Mouse (Mus musculus): ENCODE results near the gene Lztr1. TPM values are rescaled to one million over a fixed set of nuclear protein-coding genes. Genes with fewer than 3 reads are reported as not detected.
A peak's percentile ranks its signal among the peaks of the same experiment; 100 is the strongest.

Lztr1 gene
- total and polyA plus RNA-seq, 3 experiments, result 24.3 to 98.0 (median 28.5) TPM

DNA sequence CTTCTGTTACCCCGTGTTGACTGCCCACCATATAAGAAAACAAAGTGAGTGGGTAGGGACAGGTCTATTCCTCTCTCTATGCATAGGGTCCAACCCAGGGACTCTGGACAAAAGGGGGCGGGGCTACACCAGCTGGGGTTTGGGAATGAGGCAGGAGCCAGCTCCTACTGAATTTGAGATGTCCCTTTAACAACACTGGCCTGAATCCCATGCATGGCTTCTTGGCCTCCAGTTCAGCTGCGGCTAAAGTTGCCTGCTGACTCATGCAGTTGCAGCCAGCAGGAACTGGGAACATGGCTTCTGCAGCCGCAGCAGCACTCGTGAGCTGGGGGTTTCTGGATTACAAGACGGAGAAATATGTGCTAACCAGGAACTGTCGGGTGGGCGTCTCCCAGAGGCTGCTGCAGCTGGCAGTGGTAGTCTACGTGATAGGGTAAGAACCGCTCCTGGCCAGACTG, 53.3 kb downstream of the Lztr1 start, which contains the start of gene P2rx6:
Gene P2rx6, plus strand, starts transcription at position 135 of the 458 bp plus-strand sequence.
- intact Hi-C loops (cut with DNase I), result no loop called here
- Histone ChIP-seq H3K4me3 (peak within 1 kb of the TSS; percentile 44), H3K4me1 (ENCODE audit: control insufficient read depth, insufficient read depth, low read length) (no peaks in the 10 kb centered on the region), H3K9ac (ENCODE audit: low read depth, low read length) (0 out of 2 replicates have a peak within 1 kb of the TSS, but pooled peaks have one; percentile 3), H3K27ac (no peak within 1 kb of the TSS; the same call in 1 of the 2 replicates), H3K36me3 (ENCODE audit: control insufficient read depth, insufficient read depth, low read length) (no peaks in the 10 kb centered on the region), H3K79me2 (replicated peaks; ENCODE audit: control insufficient read depth, insufficient read depth, low read length) (no peaks in the 10 kb centered on the region), H3K27me3 (ENCODE audit: control insufficient read depth, insufficient read depth, low read length) (no peaks in the 10 kb centered on the region)
- DNase-seq, result peak; percentile 58 to 69
- 4% methylated on average over 10 of the region's 10 CpGs for WGBS
- TF ChIP-seq CTCF (IDR thresholded peaks at IDR 0.05) (no peak), POLR2A (IDR thresholded peaks at IDR 0.05; ENCODE audit: insufficient read depth, low read depth, low read length) (no peak), EP300 (IDR thresholded peaks at IDR 0.05; ENCODE audit: insufficient read depth, low read depth, low read length) (no peak)

DNA sequence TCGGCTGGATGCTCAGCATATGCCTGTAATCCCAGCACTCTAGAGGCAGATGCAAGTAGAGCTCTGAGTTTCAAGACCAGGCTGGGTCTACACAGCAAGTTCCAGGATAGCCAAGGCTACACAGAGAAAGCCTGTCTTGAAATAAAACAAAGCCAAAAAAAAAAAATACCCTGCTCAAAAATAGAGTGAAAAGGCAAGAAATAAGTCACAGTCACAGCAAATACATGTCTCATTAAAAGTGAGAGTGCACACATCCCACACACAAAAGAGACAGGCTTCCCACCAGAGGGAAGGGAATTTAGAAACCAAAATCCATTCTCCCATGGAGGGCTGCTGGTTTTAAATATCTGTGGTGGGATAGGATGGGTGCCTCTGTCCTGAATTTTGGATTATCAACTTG, 55.1 kb downstream of the Lztr1 start:
- TF ChIP-seq CTCF (IDR thresholded peaks at IDR 0.05), result no peak
- no peak for TF ChIP-seq EP300 (IDR thresholded peaks at IDR 0.05; ENCODE audit: insufficient read depth, low read depth, low read length)
- TF ChIP-seq POLR2A (IDR thresholded peaks at IDR 0.05; ENCODE audit: insufficient read depth, low read depth, low read length), result no peak
- 75% methylated on average over 1 of the region's 1 CpGs for WGBS
- Histone ChIP-seq H3K79me2 (replicated peaks; ENCODE audit: control insufficient read depth, insufficient read depth, low read length) (no peaks in the 10 kb centered on the region), H3K4me1 (ENCODE audit: control insufficient read depth, insufficient read depth, low read length) (no peaks in the 10 kb centered on the region), H3K36me3 (ENCODE audit: control insufficient read depth, insufficient read depth, low read length) (no peaks in the 10 kb centered on the region), H3K27ac (no peak overlapping the region), H3K9ac (ENCODE audit: low read depth, low read length) (no peak overlapping the region), H3K27me3 (ENCODE audit: control insufficient read depth, insufficient read depth, low read length) (no peaks in the 10 kb centered on the region), H3K4me3 (no peak overlapping the region)
- intact Hi-C loops (cut with DNase I), result no loop called here
- no peak for DNase-seq

DNA sequence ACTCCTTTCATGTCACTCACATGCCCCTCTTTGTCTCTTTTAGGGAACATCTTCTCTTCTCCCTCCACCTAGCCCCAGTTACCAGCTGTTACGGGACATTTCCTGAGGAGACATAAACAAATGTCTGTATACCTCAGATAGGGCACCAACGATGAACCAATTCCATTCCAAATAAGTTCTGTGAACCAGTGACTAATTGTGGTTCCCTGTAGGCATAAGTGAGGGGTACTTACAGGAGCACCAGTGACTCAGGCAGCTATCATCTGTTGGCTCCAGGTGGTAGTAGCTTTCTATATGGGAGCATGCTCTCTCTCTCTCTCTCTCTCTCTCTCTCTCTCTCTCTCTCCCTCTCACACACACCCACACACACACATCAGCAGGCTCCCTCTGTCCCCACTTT, 55.7 kb downstream of the Lztr1 start:
- Histone ChIP-seq H3K27me3 (ENCODE audit: control insufficient read depth, insufficient read depth, low read length) (no peaks in the 10 kb centered on the region), H3K9ac (ENCODE audit: low read depth, low read length) (no peak overlapping the region), H3K79me2 (replicated peaks; ENCODE audit: control insufficient read depth, insufficient read depth, low read length) (no peaks in the 10 kb centered on the region), H3K36me3 (ENCODE audit: control insufficient read depth, insufficient read depth, low read length) (no peaks in the 10 kb centered on the region), H3K4me1 (ENCODE audit: control insufficient read depth, insufficient read depth, low read length) (no peaks in the 10 kb centered on the region), H3K27ac (no peak overlapping the region), H3K4me3 (no peak overlapping the region)
- DNase-seq, result no peak
- 42% methylated on average over 2 of the region's 2 CpGs for WGBS
- no peak for TF ChIP-seq EP300 (IDR thresholded peaks at IDR 0.05; ENCODE audit: insufficient read depth, low read depth, low read length)
- no peak for TF ChIP-seq POLR2A (IDR thresholded peaks at IDR 0.05; ENCODE audit: insufficient read depth, low read depth, low read length)
- no peak for TF ChIP-seq CTCF (IDR thresholded peaks at IDR 0.05)
- intact Hi-C loops (cut with DNase I), result no loop called here

DNA sequence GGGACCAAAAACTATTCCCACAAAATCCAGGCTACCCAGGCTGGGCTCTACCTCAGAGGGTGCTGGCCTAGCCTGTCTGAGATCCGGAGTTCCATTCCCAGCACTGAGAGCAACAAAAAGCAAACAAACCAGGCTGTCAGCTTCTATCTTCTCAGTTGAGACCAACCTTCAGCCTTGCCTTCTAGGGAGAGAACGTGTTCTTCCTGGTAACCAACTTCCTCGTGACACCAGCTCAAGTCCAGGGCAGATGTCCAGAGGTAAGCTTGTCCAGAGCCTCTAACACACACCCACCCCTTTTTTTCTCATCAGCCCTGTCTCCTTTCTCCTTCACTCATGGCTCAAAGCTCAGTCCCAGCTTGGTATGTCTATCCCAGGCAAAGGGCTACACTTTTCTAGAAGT, 56.3 kb downstream of the Lztr1 start:
- DNase-seq, result no peak
- no peak for TF ChIP-seq EP300 (IDR thresholded peaks at IDR 0.05; ENCODE audit: insufficient read depth, low read depth, low read length)
- TF ChIP-seq POLR2A (IDR thresholded peaks at IDR 0.05; ENCODE audit: insufficient read depth, low read depth, low read length), result no peak
- TF ChIP-seq CTCF (IDR thresholded peaks at IDR 0.05), result no peak
- H3K9ac ChIP-seq (ENCODE audit: low read depth, low read length), result no peak overlapping the region
- no peaks in the 10 kb centered on the region for H3K27me3 ChIP-seq (ENCODE audit: control insufficient read depth, insufficient read depth, low read length)
- H3K36me3 ChIP-seq (ENCODE audit: control insufficient read depth, insufficient read depth, low read length), result no peaks in the 10 kb centered on the region
- intact Hi-C loops (cut with DNase I), result no loop called here
- 61% methylated on average over 3 of the region's 3 CpGs for whole genome bisulfite sequencing
- no peak overlapping the region for H3K4me3 ChIP-seq
- no peaks in the 10 kb centered on the region for H3K79me2 ChIP-seq (replicated peaks; ENCODE audit: control insufficient read depth, insufficient read depth, low read length)
- H3K4me1 ChIP-seq (ENCODE audit: control insufficient read depth, insufficient read depth, low read length), result no peaks in the 10 kb centered on the region
- no peak overlapping the region for H3K27ac ChIP-seq

DNA sequence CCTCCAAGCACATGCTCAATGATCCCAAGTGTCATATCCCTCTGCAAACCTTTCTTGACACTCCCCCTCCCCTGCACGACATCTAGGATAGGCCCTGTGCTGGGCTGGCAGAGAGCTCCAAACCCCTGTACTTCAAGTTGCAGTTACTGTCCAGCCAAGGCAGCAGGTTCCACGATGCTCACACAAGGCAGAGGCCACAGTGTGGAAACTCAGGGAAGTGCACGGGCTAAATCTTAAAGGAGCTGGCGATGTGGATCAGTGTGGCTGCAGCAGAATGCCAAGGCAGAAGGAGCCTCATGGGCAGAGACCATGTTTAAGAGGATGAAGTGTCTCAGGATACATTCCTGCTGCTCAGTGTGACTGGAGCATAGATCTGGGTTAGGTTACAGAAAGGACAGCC, 57.7 kb downstream of the Lztr1 start:
- Histone ChIP-seq H3K27ac (no peak overlapping the region), H3K27me3 (ENCODE audit: control insufficient read depth, insufficient read depth, low read length) (no peaks in the 10 kb centered on the region), H3K36me3 (ENCODE audit: control insufficient read depth, insufficient read depth, low read length) (no peaks in the 10 kb centered on the region), H3K4me1 (ENCODE audit: control insufficient read depth, insufficient read depth, low read length) (no peaks in the 10 kb centered on the region), H3K9ac (ENCODE audit: low read depth, low read length) (no peak overlapping the region), H3K79me2 (replicated peaks; ENCODE audit: control insufficient read depth, insufficient read depth, low read length) (no peaks in the 10 kb centered on the region), H3K4me3 (no peak overlapping the region)
- DNase-seq, result no peak
- TF ChIP-seq POLR2A (IDR thresholded peaks at IDR 0.05; ENCODE audit: insufficient read depth, low read depth, low read length) (no peak), CTCF (IDR thresholded peaks at IDR 0.05) (no peak), EP300 (IDR thresholded peaks at IDR 0.05; ENCODE audit: insufficient read depth, low read depth, low read length) (no peak)
- WGBS, result 31% methylated on average over 4 of the region's 4 CpGs
- intact Hi-C loops (cut with DNase I), result no loop called here

Other genes with a start within 250 kb of the Lztr1 start
- gene Tmem191c, start 232.6 kb upstream of the Lztr1 start, total RNA-seq (2021), result 1 to 10 TPM; 1.1 to 1.5 TPM
- gene Tmem191c, start 232.6 kb upstream of the Lztr1 start, polyA plus RNA-seq (2012; rRNA removed), result 2.7 and 6.7 TPM in 2 replicates
- gene Serpind1, start 177.3 kb upstream of the Lztr1 start, total RNA-seq (2021), result 1 to 10 TPM; 1.2 to 1.6 TPM
- gene Serpind1, start 177.3 kb upstream of the Lztr1 start, polyA plus RNA-seq (2012; rRNA removed), result 0.12 and 1.0 TPM in 2 replicates
- gene Snap29, start 102.7 kb upstream of the Lztr1 start, total RNA-seq (2021), result 10 to 100 TPM; 15.5 to 17.0 TPM
- gene Snap29, start 102.7 kb upstream of the Lztr1 start, polyA plus RNA-seq (2012; rRNA removed), result 5.0 and 8.1 TPM in 2 replicates
- 10 to 100 TPM; 56.4 to 57.1 TPM for gene Pi4ka, start 102.4 kb upstream of the Lztr1 start, total RNA-seq (2021)
- gene Pi4ka, start 102.4 kb upstream of the Lztr1 start, polyA plus RNA-seq (2012; rRNA removed), result 49.0 and 61.2 TPM in 2 replicates
- gene Crkl, start 56.7 kb upstream of the Lztr1 start, total RNA-seq (2021), result 10 to 100 TPM; 26.2 to 27.2 TPM
- gene Crkl, start 56.7 kb upstream of the Lztr1 start, polyA plus RNA-seq (2012; rRNA removed), result 31.2 and 36.5 TPM in 2 replicates
- gene Aifm3, start 19.1 kb upstream of the Lztr1 start, total RNA-seq (2021), result under 1 TPM in 1 of 2 experiments, not detected in 1; 0.14 TPM
- 0.08 and 0.09 TPM in 2 replicates for gene Aifm3, start 19.1 kb upstream of the Lztr1 start, polyA plus RNA-seq (2012; rRNA removed)
- gene Thap7, start 22.4 kb downstream of the Lztr1 start, total RNA-seq (2021), result 10 to 100 TPM; 13.3 to 16.0 TPM
- 32.2 and 32.3 TPM in 2 replicates for gene Thap7, start 22.4 kb downstream of the Lztr1 start, polyA plus RNA-seq (2012; rRNA removed)
- not detected for gene Lrrc74b, start 52.6 kb downstream of the Lztr1 start, total RNA-seq (2021)
- gene Lrrc74b, start 52.6 kb downstream of the Lztr1 start, polyA plus RNA-seq (2012; rRNA removed), result 0.12 and 0.61 TPM in 2 replicates
- under 1 TPM; 0.78 to 0.89 TPM for gene P2rx6, start 53.2 kb downstream of the Lztr1 start, total RNA-seq (2021)
- 2.9 and 3.7 TPM in 2 replicates for gene P2rx6, start 53.2 kb downstream of the Lztr1 start, polyA plus RNA-seq (2012; rRNA removed)
- gene Slc7a4, start 74.5 kb downstream of the Lztr1 start, total RNA-seq (2021), result 1 to 10 TPM; 2.3 to 2.9 TPM
- gene Slc7a4, start 74.5 kb downstream of the Lztr1 start, polyA plus RNA-seq (2012; rRNA removed), result 3.7 and 5.7 TPM in 2 replicates
- gene Smpd4, start 110.7 kb downstream of the Lztr1 start, total RNA-seq (2021), result 10 to 100 TPM; 16.9 to 18.4 TPM
- gene Smpd4, start 110.7 kb downstream of the Lztr1 start, polyA plus RNA-seq (2012; rRNA removed), result 45.9 and 46.9 TPM in 2 replicates
- under 1 TPM; 0.26 to 0.32 TPM for gene Ccdc74a, start 137.8 kb downstream of the Lztr1 start, total RNA-seq (2021)
- gene Ccdc74a, start 137.8 kb downstream of the Lztr1 start, polyA plus RNA-seq (2012; rRNA removed), result 0.16 and 0.47 TPM in 2 replicates
- gene Med15, start 224.2 kb downstream of the Lztr1 start, total RNA-seq (2021), result 10 to 100 TPM; 21.5 to 24.9 TPM
- gene Med15, start 224.2 kb downstream of the Lztr1 start, polyA plus RNA-seq (2012; rRNA removed), result 37.3 and 44.3 TPM in 2 replicates